Mouse (Mus musculus) embryonic facial prominence, embryonic 14.5 days (tissue): ENCODE data around the gene Pde11a. TPM values are rescaled to one million over a fixed set of nuclear protein-coding genes. Genes with fewer than 3 reads are reported as not detected.

ENCODE experiments used
- ATAC-seq: fragments of 200-750 bp; cut with Nextera tagmentation; 2 replicates; pipeline ENCODE4 v1.8.0; 2017; ENCODE audit warnings: low read depth, moderate number of reproducible peaks, moderate TSS enrichment
- DNase-seq: peaks from one replicate; pipeline ENCODE4 v3.0.0-alpha.2; 2015; ENCODE audit warnings: low spot score
- H3K27ac ChIP-seq: fragments of 300-500 bp; sonication (generic); replicated peaks from 2 replicates; pipeline ENCODE4 v1.5.1; 2014; ENCODE audit warnings: low read depth, mild to moderate bottlenecking, low read length, moderate library complexity
- H3K27me3 ChIP-seq: fragments of 300-500 bp; sonication (generic); replicated peaks from 2 replicates; pipeline ENCODE4 v1.6.1; 2014; ENCODE audit warnings: low read length; ENCODE audit not compliant: control insufficient read depth, insufficient read depth
- H3K36me3 ChIP-seq: fragments of 300-500 bp; sonication (generic); 2 replicates; pipeline ENCODE4 v1.6.1; 2014; ENCODE audit warnings: low read length, mixed read lengths; ENCODE audit not compliant: control insufficient read depth, insufficient read depth
- H3K4me1 ChIP-seq: fragments of 300-500 bp; sonication (generic); 2 replicates; pipeline ENCODE4 v1.6.1; 2014; ENCODE audit warnings: antibody characterized with exemption, low read length; ENCODE audit not compliant: control insufficient read depth, insufficient read depth
- H3K4me2 ChIP-seq: fragments of 300-500 bp; sonication (generic); 2 replicates; pipeline ENCODE4 v1.6.1; 2014; ENCODE audit warnings: low read depth, mild to moderate bottlenecking, low read length, moderate library complexity, mixed read lengths
- H3K4me3 ChIP-seq: fragments of 300-500 bp; sonication (generic); 2 replicates; pipeline ENCODE4 v1.5.1; 2014; ENCODE audit warnings: low read depth, mild to moderate bottlenecking, low read length
- H3K9ac ChIP-seq: fragments of 300-500 bp; sonication (generic); 2 replicates; pipeline ENCODE4 v1.6.1; 2014; ENCODE audit warnings: low read depth, mild to moderate bottlenecking, low read length, moderate library complexity, mixed read lengths
- H3K9me3 ChIP-seq: fragments of 300-500 bp; sonication (generic); 2 replicates; pipeline ENCODE4 v1.6.1; 2016; ENCODE audit warnings: low read length; ENCODE audit not compliant: control insufficient read depth
- WGBS: fragments of 180-500 bp; shearing (Covaris S2); extraction: QIAGEN DNeasy Blood & Tissue Kit; methylation state at CpG from one replicate; pipeline ENCODE4 v1.1.7; 2014; 5-methylcytosine and 5-hydroxymethylcytosine counted together
- polyA plus RNA-seq: library from polyadenylated mRNA; unstranded; fragments of >200 nt; fragmentation: Nextera tagmentation; extraction: Ambion mirVana; gene quantifications from 2 replicates; pipeline ENCODE4 v1.2.1, GENCODE M21; 2014

The Pde11a gene
- polyA plus RNA-seq, 1 experiment from 2014 or later: 0.21 TPM

GRCm38 (mm10) chr2:76332161-76332805 lies 6.3 kb downstream of the Pde11a start:
- ATAC-seq (no peak), DNase-seq (no peak)
- WGBS: 58% methylated on average over 11 of the region's 11 CpGs
- Histone ChIP-seq H3K36me3 (no peaks in the 10 kb centered on the region), H3K4me3 (no peak overlapping the region), H3K9me3 (no peaks in the 10 kb centered on the region), H3K4me1 (no peaks in the 10 kb centered on the region), H3K27ac (no peak overlapping the region), H3K9ac (no peak overlapping the region), H3K4me2 (no peak overlapping the region), H3K27me3 (no peaks in the 10 kb centered on the region)

- Histone ChIP-seq H3K27ac (no peak overlapping the region), H3K9ac (no peak overlapping the region), H3K27me3 (no peaks in the 10 kb centered on the region), H3K4me2 (no peak overlapping the region), H3K4me3 (no peak overlapping the region), H3K36me3 (no peaks in the 10 kb centered on the region), H3K4me1 (no peaks in the 10 kb centered on the region), H3K9me3 (no peaks in the 10 kb centered on the region)
- 92% methylated on average over 5 of the region's 5 CpGs for WGBS
- ATAC-seq: no peak
- DNase-seq: no peak
Observed at GRCm38 (mm10) chr2:76330081-76330480, 8.5 kb downstream of the Pde11a start.

- no peak overlapping the region for H3K4me2 ChIP-seq
- no peak overlapping the region for H3K27ac ChIP-seq
- no peaks in the 10 kb centered on the region for H3K4me1 ChIP-seq
- no peaks in the 10 kb centered on the region for H3K27me3 ChIP-seq
- H3K36me3 ChIP-seq: no peaks in the 10 kb centered on the region
- H3K9me3 ChIP-seq: no peaks in the 10 kb centered on the region
- H3K4me3 ChIP-seq: no peak overlapping the region
- no peak for DNase-seq
- no peak overlapping the region for H3K9ac ChIP-seq
- 81% methylated on average over 3 of the region's 3 CpGs for WGBS
- no peak for ATAC-seq
Observed at GRCm38 (mm10) chr2:76326161-76326560, 12.4 kb downstream of the Pde11a start.

GRCm38 (mm10) chr2:76324463-76324862 lies 14.1 kb downstream of the Pde11a start:
- Histone ChIP-seq H3K9me3 (no peaks in the 10 kb centered on the region), H3K4me3 (no peak overlapping the region), H3K36me3 (no peaks in the 10 kb centered on the region), H3K27me3 (no peaks in the 10 kb centered on the region), H3K4me2 (no peak overlapping the region), H3K27ac (no peak overlapping the region), H3K9ac (no peak overlapping the region), H3K4me1 (no peaks in the 10 kb centered on the region)
- DNase-seq (no peak), ATAC-seq (no peak)
- WGBS: 88% methylated on average over 5 of the region's 5 CpGs

DNA sequence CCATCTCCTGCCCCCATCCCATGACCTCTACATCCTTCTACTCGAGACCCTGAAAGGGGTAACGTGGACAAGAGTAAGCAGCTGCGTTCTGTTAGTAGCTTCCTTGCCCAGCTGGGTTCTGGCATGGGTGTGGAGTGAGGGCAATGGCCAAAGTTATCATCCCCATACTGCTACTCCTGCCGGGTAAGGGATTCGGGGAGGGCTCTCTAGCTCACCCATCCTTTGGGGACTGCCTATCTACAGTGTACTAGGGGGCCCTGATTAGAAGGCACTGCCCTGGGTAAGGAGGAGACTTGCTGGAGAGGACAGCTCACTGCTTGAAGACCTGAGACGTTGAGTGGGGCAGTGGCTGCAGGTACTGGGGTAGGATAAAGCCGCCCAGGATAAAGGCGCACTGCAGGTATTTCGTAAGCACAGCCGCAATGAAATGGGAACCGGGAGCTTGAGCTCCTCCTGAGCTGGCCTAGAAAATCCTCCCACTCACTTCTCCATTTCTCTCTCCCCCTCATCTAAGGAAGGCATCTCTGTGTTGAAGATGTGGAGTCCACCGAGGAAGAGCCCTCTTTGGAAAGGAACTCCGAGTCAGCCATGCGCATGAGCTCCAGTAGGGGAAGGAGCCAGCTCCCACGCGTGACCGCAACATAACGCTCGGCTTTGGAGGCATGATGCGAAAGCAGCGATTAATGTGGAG lies 15.2 kb downstream of the Pde11a start:
- Histone ChIP-seq H3K4me2 (no peak overlapping the region), H3K27ac (no peak overlapping the region), H3K36me3 (no peaks in the 10 kb centered on the region), H3K4me3 (no peak overlapping the region), H3K27me3 (no peaks in the 10 kb centered on the region), H3K9ac (no peak overlapping the region), H3K4me1 (no peaks in the 10 kb centered on the region), H3K9me3 (no peaks in the 10 kb centered on the region)
- DNase-seq: no peak
- WGBS: 83% methylated on average over 21 of the region's 21 CpGs
- ATAC-seq: no peak

DNA sequence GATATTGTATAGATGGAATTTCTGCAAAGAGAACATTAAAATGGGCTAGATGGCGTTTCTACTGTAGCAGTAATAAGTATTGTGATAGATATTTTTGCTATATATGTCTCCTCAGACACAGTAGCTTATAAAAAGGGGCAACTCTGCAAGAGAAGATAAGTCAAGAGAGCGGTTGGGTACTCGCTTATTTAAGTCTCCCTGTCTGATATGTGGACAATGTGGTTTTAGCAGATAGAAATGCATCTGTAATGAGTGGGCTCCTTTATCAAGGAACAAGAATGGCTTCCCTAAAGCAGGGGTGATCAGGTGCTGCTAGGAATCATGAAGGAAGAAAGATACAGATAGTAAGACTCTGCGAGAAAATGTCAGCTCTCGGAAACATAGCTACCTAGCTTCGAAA lies 18.2 kb downstream of the Pde11a start:
- Histone ChIP-seq H3K9ac (no peak overlapping the region), H3K27me3 (no peaks in the 10 kb centered on the region), H3K4me1 (no peaks in the 10 kb centered on the region), H3K27ac (no peak overlapping the region), H3K9me3 (no peaks in the 10 kb centered on the region), H3K36me3 (no peaks in the 10 kb centered on the region), H3K4me2 (no peak overlapping the region), H3K4me3 (no peak overlapping the region)
- WGBS: 94% methylated on average over 6 of the region's 6 CpGs
- DNase-seq (no peak), ATAC-seq (no peak)

DNA sequence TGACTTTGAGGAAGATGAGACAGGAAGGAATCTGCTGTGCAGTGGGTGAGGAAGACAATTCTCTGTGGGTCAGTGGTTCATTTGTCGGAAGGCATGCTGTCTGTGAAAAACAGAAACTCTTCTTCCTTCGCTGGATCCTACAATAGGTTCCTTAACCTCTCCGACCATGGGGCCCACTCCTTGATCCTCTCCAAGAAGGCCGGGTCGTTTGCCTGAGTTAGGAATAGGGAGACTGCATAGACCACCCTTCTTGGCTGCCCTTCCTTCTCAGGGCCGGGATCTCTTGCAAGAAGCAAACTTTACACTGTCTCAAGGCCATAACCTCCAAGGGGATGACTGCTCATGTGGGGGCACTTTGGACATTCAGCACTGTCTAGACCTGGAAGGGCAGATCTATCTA lies 19.3 kb downstream of the Pde11a start:
- Histone ChIP-seq H3K4me1 (no peaks in the 10 kb centered on the region), H3K9ac (no peak overlapping the region), H3K4me3 (no peak overlapping the region), H3K27me3 (no peaks in the 10 kb centered on the region), H3K9me3 (no peaks in the 10 kb centered on the region), H3K36me3 (no peaks in the 10 kb centered on the region), H3K4me2 (no peak overlapping the region), H3K27ac (no peak overlapping the region)
- WGBS: 86% methylated on average over 6 of the region's 6 CpGs
- no peak for ATAC-seq
- DNase-seq: no peak

DNA sequence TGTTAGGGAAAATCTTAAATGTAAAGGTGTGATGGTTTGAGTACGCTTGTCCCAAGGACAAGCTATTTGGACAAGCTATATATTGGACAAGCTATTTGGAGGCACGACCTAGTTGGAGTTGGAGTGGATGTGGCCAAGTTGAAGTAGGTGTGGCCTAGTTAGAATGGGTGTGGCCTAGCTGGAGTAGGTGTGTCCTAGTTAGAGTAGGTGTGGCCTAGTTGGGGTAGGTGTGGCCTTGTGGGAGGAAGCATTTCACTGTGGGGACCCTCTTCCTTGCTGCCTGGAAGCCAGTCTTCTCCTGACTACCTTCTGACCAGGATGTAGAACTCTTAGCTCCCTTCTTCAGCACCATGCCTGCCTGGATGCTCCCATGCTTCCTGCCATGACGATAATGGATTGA lies 50.9 kb downstream of the Pde11a start:
- H3K4me3 ChIP-seq: no peak overlapping the region
- 90% methylated on average over 3 of the region's 3 CpGs for WGBS
- no peak overlapping the region for H3K27ac ChIP-seq
- no peaks in the 10 kb centered on the region for H3K36me3 ChIP-seq
- peaks cover 3% of the 10 kb centered on the region; the same call in 1 of the 2 replicates for H3K9me3 ChIP-seq
- ATAC-seq: no peak
- no peak overlapping the region for H3K9ac ChIP-seq
- no peaks in the 10 kb centered on the region for H3K27me3 ChIP-seq
- no peak for DNase-seq
- no peaks in the 10 kb centered on the region for H3K4me1 ChIP-seq
- no peak overlapping the region for H3K4me2 ChIP-seq

GRCm38 (mm10) chr2:76286288-76286740 lies 52.3 kb downstream of the Pde11a start:
- no peak overlapping the region for H3K4me3 ChIP-seq
- no peaks in the 10 kb centered on the region for H3K36me3 ChIP-seq
- peaks cover 3% of the 10 kb centered on the region; the same call in 1 of the 2 replicates for H3K9me3 ChIP-seq
- H3K4me1 ChIP-seq: no peaks in the 10 kb centered on the region
- no peak overlapping the region for H3K9ac ChIP-seq
- H3K27me3 ChIP-seq: no peaks in the 10 kb centered on the region
- ATAC-seq (peak; percentile 65; the same call in 1 of the 2 replicates), DNase-seq (peak; percentile 91)
- no peak overlapping the region for H3K4me2 ChIP-seq
- H3K27ac ChIP-seq: no peak overlapping the region
- WGBS: 47% methylated on average over 4 of the region's 4 CpGs
